Mouse (Mus musculus) forebrain, postnatal 0 days (tissue): ENCODE data around the gene Fetub. TPM values are rescaled to one million over a fixed set of nuclear protein-coding genes. Genes with fewer than 3 reads are reported as not detected.

ENCODE experiments used
- ATAC-seq: fragments of 200-750 bp; cut with Nextera tagmentation; 2 replicates; pipeline ENCODE4 v1.8.0; 2017; ENCODE audit warnings: mild to moderate bottlenecking, moderate library complexity
- DNase-seq: peaks from one replicate; pipeline ENCODE4 v3.0.0-alpha.2; 2015
- H3K27ac ChIP-seq: fragments of 300-500 bp; sonication (generic); 2 replicates; pipeline ENCODE4 v1.5.1; 2014; ENCODE audit warnings: low read depth, mild to moderate bottlenecking, antibody characterized with exemption, low read length, moderate library complexity, mixed read lengths
- H3K27me3 ChIP-seq: fragments of 300-500 bp; sonication (generic); 2 replicates; pipeline ENCODE4 v1.6.1; 2014; ENCODE audit warnings: mild to moderate bottlenecking, low read length, mixed read lengths; ENCODE audit not compliant: insufficient read depth
- H3K36me3 ChIP-seq: fragments of 300-500 bp; sonication (generic); 2 replicates; pipeline ENCODE4 v1.6.1; 2014; ENCODE audit warnings: mild to moderate bottlenecking, moderate library complexity; ENCODE audit not compliant: insufficient read depth
- H3K4me1 ChIP-seq: fragments of 300-500 bp; sonication (generic); 2 replicates; pipeline ENCODE4 v1.6.1; 2014; ENCODE audit warnings: antibody characterized with exemption; ENCODE audit not compliant: insufficient read depth
- H3K4me2 ChIP-seq: fragments of 300-500 bp; sonication (generic); 2 replicates; pipeline ENCODE4 v1.6.1; 2014; ENCODE audit warnings: low read depth, mild to moderate bottlenecking, moderate library complexity
- H3K4me3 ChIP-seq: fragments of 300-500 bp; sonication (generic); 2 replicates; pipeline ENCODE4 v1.5.1; 2014; ENCODE audit warnings: low read depth, low read length, mixed read lengths
- H3K9ac ChIP-seq: fragments of 300-500 bp; sonication (generic); 2 replicates; pipeline ENCODE4 v1.6.1; 2014; ENCODE audit warnings: mild to moderate bottlenecking
- H3K9me3 ChIP-seq: fragments of 300-500 bp; sonication (generic); 2 replicates; pipeline ENCODE4 v1.6.1; 2016; ENCODE audit warnings: low read length
- CTCF ChIP-seq: sonication (generic); IDR thresholded peaks from 2 replicates; pipeline ENCODE4 v1.5.1; 2016; ENCODE audit warnings: antibody characterized with exemption, control low read depth, low read depth
- WGBS: fragments of 180-500 bp; shearing (Covaris S2); extraction: QIAGEN DNeasy Blood & Tissue Kit; methylation state at CpG from one replicate; pipeline ENCODE4 v1.1.7; 2014; 5-methylcytosine and 5-hydroxymethylcytosine counted together
- polyA plus RNA-seq: library from polyadenylated mRNA; unstranded; fragments of >200 nt; fragmentation: Nextera tagmentation; extraction: Ambion mirVana; gene quantifications from 2 replicates; pipeline ENCODE4 v1.2.1, GENCODE M21; 2015
- total RNA-seq: library from RNA; depleted of rRNA; stranded (reverse); fragments of >200 nt; gene quantifications from 2 replicates; pipeline ENCODE4 v1.2.3, GENCODE M21; 2014

Gene Fetub
- total and polyA plus RNA-seq, 2 experiments from 2014 or later, result 0.15 TPM; not detected in 1

DNA sequence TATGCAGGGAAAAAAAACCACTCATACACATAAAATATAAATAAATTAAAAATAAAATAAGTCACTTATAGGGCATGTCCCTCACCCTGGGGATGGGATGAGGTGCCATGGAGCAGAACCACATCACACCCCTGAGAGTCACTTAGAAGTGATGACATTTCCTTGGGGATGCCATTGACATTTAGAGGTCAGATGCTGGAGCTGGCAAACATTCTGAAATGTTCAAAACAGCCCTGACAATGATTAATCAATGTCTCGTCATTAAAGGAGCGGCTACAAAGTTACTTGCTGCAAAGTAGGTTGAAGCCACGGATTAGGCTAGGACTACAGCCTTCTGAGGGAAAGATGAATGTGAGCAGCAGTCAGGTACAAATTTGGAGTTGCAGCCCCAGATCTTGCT is 16.8 kb upstream of the Fetub start:
- no peak for ATAC-seq
- WGBS, result 87% methylated on average over 3 of the region's 3 CpGs
- no peak for TF ChIP-seq CTCF

DNA sequence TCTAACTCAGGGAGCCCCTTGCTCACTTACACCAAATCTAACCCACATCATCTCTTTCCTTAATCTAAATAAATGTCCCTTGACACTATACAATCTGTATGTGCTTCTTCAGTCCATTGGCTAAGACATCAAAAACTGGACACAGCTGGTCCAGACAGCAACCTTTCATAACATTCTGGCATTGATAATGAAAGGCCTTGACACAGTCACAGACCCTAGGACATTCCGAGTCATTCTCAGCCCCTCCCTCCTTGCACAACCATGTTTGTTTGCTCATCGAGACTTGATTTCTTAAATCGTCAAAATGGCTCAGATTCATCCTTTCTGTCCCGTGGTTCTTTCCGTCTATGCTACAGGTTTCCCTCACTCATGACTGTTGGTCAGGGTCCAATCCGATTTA is 8.8 kb upstream of the Fetub start:
- Histone ChIP-seq H3K4me1 (no peaks in the 10 kb centered on the region), H3K9me3 (no peaks in the 10 kb centered on the region), H3K4me2 (no peak overlapping the region), H3K4me3 (no peak overlapping the region), H3K27ac (no peak overlapping the region), H3K36me3 (no peaks in the 10 kb centered on the region), H3K27me3 (no peaks in the 10 kb centered on the region), H3K9ac (no peak overlapping the region)
- 91% methylated on average over 6 of the region's 6 CpGs for WGBS
- DNase-seq (no peak), ATAC-seq (no peak)
- TF ChIP-seq CTCF, result no peak

More for the DNA sequence above, 16.8 kb upstream of the Fetub start:
- no peaks in the 10 kb centered on the region for H3K27me3 ChIP-seq
- no peak overlapping the region for H3K4me3 ChIP-seq
- H3K27ac ChIP-seq, result no peak overlapping the region
- H3K4me1 ChIP-seq, result no peaks in the 10 kb centered on the region
- no peak overlapping the region for H3K9ac ChIP-seq
- DNase-seq, result no peak
- no peak overlapping the region for H3K4me2 ChIP-seq
- H3K9me3 ChIP-seq, result no peaks in the 10 kb centered on the region
- no peaks in the 10 kb centered on the region for H3K36me3 ChIP-seq

DNA sequence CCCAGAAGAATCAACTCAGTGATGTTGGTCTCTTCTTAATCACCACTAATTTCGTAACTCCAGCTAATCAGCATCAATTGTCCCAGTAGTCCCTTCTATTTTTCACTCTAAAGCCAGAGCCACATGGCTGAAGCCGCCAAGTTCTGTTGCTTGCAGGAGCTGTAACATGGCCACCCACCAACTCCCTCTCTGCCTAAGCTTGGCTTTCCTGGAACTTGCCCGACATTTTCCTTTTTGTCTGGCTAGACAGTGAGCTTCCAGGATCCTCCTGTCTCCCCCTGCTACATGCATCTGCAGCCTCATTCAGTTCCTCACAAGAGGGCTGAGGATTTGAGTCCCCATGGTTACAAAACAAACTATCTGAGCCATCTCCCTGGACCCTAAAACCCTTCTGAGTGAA is 6.1 kb upstream of the Fetub start:
- H3K27me3 ChIP-seq, result no peaks in the 10 kb centered on the region
- TF ChIP-seq CTCF, result no peak
- H3K4me2 ChIP-seq, result no peak overlapping the region
- H3K36me3 ChIP-seq, result no peaks in the 10 kb centered on the region
- ATAC-seq, result no peak
- no peaks in the 10 kb centered on the region for H3K9me3 ChIP-seq
- 72% methylated on average over 3 of the region's 3 CpGs for WGBS
- no peak for DNase-seq
- H3K4me3 ChIP-seq, result no peak overlapping the region
- no peak overlapping the region for H3K27ac ChIP-seq
- no peaks in the 10 kb centered on the region for H3K4me1 ChIP-seq
- no peak overlapping the region for H3K9ac ChIP-seq

DNA sequence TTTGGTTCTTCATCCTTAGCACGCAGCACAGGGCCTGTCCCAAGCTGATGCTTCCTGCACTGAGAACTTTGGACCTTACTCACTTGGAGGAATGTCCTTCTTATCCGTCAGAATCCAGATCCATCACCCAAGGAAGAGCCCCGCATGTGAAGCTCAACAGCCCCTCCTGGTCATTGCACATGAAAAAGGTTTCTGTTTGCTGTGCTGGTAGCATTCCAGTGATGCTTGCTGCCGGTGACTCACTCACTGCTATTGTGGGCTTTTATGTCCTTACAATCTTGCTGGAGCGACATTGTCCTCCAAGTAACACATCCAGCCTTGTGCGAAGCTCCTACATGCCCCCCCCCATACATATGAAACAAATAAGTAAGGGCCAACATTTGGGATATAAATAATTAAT is 5.2 kb upstream of the Fetub start:
- no peaks in the 10 kb centered on the region for H3K9me3 ChIP-seq
- H3K27me3 ChIP-seq, result no peaks in the 10 kb centered on the region
- no peak overlapping the region for H3K9ac ChIP-seq
- no peaks in the 10 kb centered on the region for H3K36me3 ChIP-seq
- H3K4me3 ChIP-seq, result no peak overlapping the region
- DNase-seq, result no peak
- ATAC-seq, result no peak
- no peak overlapping the region for H3K27ac ChIP-seq
- no peak overlapping the region for H3K4me2 ChIP-seq
- no peak for TF ChIP-seq CTCF
- no peaks in the 10 kb centered on the region for H3K4me1 ChIP-seq
- 78% methylated on average over 6 of the region's 6 CpGs for WGBS

DNA sequence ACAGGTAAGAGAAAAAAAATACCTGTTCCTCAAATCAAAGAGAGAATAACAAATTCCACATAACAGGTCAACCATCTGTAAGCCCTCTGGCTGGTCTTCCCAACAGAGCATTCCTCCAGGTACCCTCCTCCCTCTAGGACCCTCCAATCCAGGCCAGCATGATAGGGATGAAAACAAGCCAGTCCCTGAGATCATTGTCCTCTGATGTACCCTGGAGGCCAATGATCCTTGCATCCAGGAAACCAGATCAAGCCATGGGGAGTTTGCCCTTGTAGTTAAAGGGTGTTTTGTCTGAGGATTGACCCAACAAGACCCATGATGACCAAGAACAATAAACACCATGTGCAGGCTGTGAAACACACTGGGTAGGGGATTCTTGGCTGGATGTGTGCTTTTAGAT is 3.9 kb upstream of the Fetub start:
- no peak for TF ChIP-seq CTCF
- ATAC-seq (no peak), DNase-seq (no peak)
- H3K4me3 ChIP-seq, result no peak overlapping the region
- no peak overlapping the region for H3K4me2 ChIP-seq
- no peaks in the 10 kb centered on the region for H3K36me3 ChIP-seq
- H3K27me3 ChIP-seq, result no peaks in the 10 kb centered on the region
- no peaks in the 10 kb centered on the region for H3K9me3 ChIP-seq
- no peaks in the 10 kb centered on the region for H3K4me1 ChIP-seq
- H3K9ac ChIP-seq, result no peak overlapping the region
- H3K27ac ChIP-seq, result no peak overlapping the region

DNA sequence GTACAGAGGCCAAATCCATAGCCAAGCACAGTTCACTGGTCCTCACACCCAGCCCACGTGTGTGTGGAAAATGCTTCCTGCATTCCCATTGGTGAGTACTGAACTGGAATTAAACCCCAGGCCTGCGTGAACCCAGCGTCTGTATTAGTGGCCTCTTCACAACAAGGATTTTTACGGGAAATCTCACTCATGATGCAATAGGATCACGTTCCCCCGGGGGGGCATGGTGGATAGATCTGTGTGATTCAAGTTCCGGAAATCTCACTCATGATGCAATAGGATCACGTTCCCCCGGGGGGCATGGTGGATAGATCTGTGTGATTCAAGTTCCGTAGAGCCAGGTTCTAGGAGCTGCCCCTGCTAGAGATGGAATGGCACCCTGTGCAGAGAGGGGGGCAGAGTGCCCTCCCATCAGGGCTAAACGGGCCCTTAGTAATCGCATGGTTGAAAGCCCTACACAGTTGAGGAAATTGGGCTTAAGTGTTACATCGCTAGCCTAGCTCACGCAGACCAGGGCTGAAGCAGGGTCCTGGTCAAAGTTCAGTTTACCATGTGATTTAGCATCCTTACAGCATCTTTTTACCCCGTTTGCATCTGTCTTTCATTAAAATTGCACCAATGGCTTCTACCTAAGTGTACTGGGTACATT is 654 bp downstream of the Fetub start:
- H3K4me1 ChIP-seq, result no peaks in the 10 kb centered on the region
- DNase-seq (no peak), ATAC-seq (no peak)
- H3K36me3 ChIP-seq, result no peaks in the 10 kb centered on the region
- H3K4me2 ChIP-seq, result no peak overlapping the region
- no peak for TF ChIP-seq CTCF
- H3K27ac ChIP-seq, result no peak overlapping the region
- H3K9me3 ChIP-seq, result no peaks in the 10 kb centered on the region
- H3K27me3 ChIP-seq, result no peaks in the 10 kb centered on the region
- no peak overlapping the region for H3K4me3 ChIP-seq
- H3K9ac ChIP-seq, result no peak overlapping the region
- 65% methylated on average over 15 of the region's 15 CpGs for WGBS

DNA sequence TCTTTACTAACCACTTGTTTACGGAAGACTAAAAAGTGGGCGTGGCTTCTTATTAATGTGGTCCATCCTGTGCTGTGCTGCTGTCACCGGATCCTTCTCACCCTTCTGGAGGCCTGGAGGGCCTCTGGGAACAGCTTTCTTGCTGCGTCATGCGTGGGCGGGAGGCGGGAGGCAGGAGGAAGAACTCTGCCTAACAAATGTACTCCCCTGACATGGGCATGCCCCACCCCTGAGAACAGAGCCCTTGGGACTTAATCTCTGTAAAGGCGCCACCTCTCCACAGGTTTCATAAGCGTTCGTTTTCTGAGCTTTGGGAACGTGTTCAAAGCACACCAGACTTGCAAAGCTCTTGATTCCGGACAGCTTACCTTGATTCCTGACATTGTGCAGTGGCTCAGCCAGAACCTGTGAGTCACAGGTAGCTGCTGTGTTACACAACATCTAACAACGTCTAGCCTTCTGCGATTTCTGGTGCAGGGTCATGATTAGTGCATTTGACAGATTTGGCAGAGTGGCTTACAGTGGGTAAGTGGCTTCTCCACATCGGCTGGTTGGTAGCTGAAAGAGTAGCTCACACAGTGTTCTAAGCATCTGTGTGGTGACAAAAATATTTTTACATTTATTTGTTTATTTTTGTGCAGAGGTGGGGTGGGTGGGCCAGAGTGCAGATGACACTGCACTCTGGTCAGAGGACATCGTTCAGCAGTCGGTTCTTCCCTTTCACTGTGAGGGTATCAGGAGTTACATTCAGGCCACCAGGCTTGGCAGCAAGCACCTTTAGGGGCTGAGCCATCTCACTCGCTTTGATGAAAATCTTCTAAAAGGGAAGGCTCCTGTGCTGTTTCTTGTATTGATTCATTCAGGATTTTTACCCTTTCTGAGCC is 2.1 kb downstream of the Fetub start:
- no peak for TF ChIP-seq CTCF
- Histone ChIP-seq H3K9ac (no peak overlapping the region), H3K4me1 (no peaks in the 10 kb centered on the region), H3K27me3 (no peaks in the 10 kb centered on the region), H3K9me3 (no peaks in the 10 kb centered on the region), H3K4me3 (no peak overlapping the region), H3K36me3 (no peaks in the 10 kb centered on the region), H3K27ac (no peak overlapping the region), H3K4me2 (no peak overlapping the region)
- no peak for ATAC-seq
- 69% methylated on average over 18 of the region's 18 CpGs for WGBS
- DNase-seq, result no peak
